Mouse (Mus musculus) urinary bladder, postnatal 14 days (tissue): Measurements from ENCODE around the gene Ssmem1.

Experiments
- DNase-seq: peaks from one replicate; pipeline ENCODE4 v3.0.0; 2021; ENCODE audit warnings: low spot score

The Ssmem1 gene

GRCm38 (mm10) chr6:30509265-30510239, at the start of gene Ssmem1, which contains the start of gene Tmem209:
Ssmem1 (plus strand) TSS chr6:30509849.
Tmem209 (minus strand) TSS chr6:30509783.
- peak; percentile 100 for DNase-seq

GRCm38 (mm10) chr6:30460750-30461446, 48.8 kb upstream of the Ssmem1 start:
- DNase-seq: no peak

GRCm38 (mm10) chr6:30461755-30462344, 47.8 kb upstream of the Ssmem1 start:
- no peak for DNase-seq

- DNase-seq: peak; percentile 62
These were observed 46.8 kb upstream of the Ssmem1 start for GRCm38 (mm10) chr6:30462822-30463221.

- DNase-seq: no peak
These were observed 44.1 kb upstream of the Ssmem1 start for GRCm38 (mm10) chr6:30465586-30465985.

- no peak for DNase-seq
These were observed 41.6 kb upstream of the Ssmem1 start for GRCm38 (mm10) chr6:30468058-30468457.

GRCm38 (mm10) chr6:30468684-30469083, 41.0 kb upstream of the Ssmem1 start:
- DNase-seq: peak; percentile 35

GRCm38 (mm10) chr6:30469370-30469769, 40.3 kb upstream of the Ssmem1 start:
- no peak for DNase-seq

GRCm38 (mm10) chr6:30471706-30472105, 37.9 kb upstream of the Ssmem1 start:
- no peak for DNase-seq

GRCm38 (mm10) chr6:30476025-30476765, 33.5 kb upstream of the Ssmem1 start:
- no peak for DNase-seq

GRCm38 (mm10) chr6:30477210-30477714, 32.4 kb upstream of the Ssmem1 start:
- DNase-seq: no peak

- DNase-seq: no peak
These were observed 31.9 kb upstream of the Ssmem1 start for GRCm38 (mm10) chr6:30477784-30478183.

GRCm38 (mm10) chr6:30479418-30479817, 30.2 kb upstream of the Ssmem1 start:
- DNase-seq: no peak

GRCm38 (mm10) chr6:30482908-30483307, 26.7 kb upstream of the Ssmem1 start:
- DNase-seq: no peak

GRCm38 (mm10) chr6:30486504-30486903, 23.1 kb upstream of the Ssmem1 start:
- DNase-seq: no peak

GRCm38 (mm10) chr6:30499049-30499448, 10.6 kb upstream of the Ssmem1 start:
- no peak for DNase-seq

- no peak for DNase-seq
These were observed 825 bp upstream of the Ssmem1 start for GRCm38 (mm10) chr6:30508824-30509223.

- no peak for DNase-seq
These were observed 642 bp downstream of the Ssmem1 start for GRCm38 (mm10) chr6:30510291-30510690.

- DNase-seq: no peak
These were observed 4.6 kb downstream of the Ssmem1 start for GRCm38 (mm10) chr6:30514242-30514641.

GRCm38 (mm10) chr6:30520400-30520799, 10.8 kb downstream of the Ssmem1 start:
- no peak for DNase-seq

GRCm38 (mm10) chr6:30525456-30526332, 16.0 kb downstream of the Ssmem1 start:
- DNase-seq: no peak
